Mouse (Mus musculus) ES-Bruce4 (cell line): ENCODE results near the gene Tex2. TPM values are rescaled to one million over a fixed set of nuclear protein-coding genes. Genes with fewer than 3 reads are reported as not detected.

Source experiments
- H3K27ac ChIP-seq: 2 replicates; pipeline ENCODE4 v1.5.1; 2012; ENCODE audit warnings: low read length, inconsistent platforms; ENCODE audit not compliant: insufficient read depth
- H3K27me3 ChIP-seq: 2 replicates; pipeline ENCODE4 v1.6.1; 2012; ENCODE audit warnings: mild to moderate bottlenecking, low read length, inconsistent platforms; ENCODE audit not compliant: control insufficient read depth, poor library complexity, insufficient read depth, severe bottlenecking
- H3K36me3 ChIP-seq: 2 replicates; pipeline ENCODE4 v1.6.1; 2012; ENCODE audit warnings: inconsistent platforms, mild to moderate bottlenecking, low read length, moderate library complexity; ENCODE audit not compliant: control insufficient read depth, poor library complexity, insufficient read depth, severe bottlenecking
- H3K4me1 ChIP-seq: one replicate; pipeline ENCODE4 v1.8.1; 2011; ENCODE audit warnings: low read length; ENCODE audit not compliant: control insufficient read depth, insufficient read depth
- H3K4me3 ChIP-seq: 2 replicates; pipeline ENCODE4 v1.5.1; 2011; ENCODE audit warnings: low read depth, mild to moderate bottlenecking, low read length
- H3K9ac ChIP-seq: 2 replicates; pipeline ENCODE4 v1.6.1; 2012; ENCODE audit warnings: low read depth, mild to moderate bottlenecking, inconsistent platforms; ENCODE audit not compliant: poor library complexity, severe bottlenecking
- H3K9me3 ChIP-seq: replicated peaks from 2 replicates; pipeline ENCODE4 v1.6.1; 2012; ENCODE audit warnings: mild to moderate bottlenecking, low read length, inconsistent platforms; ENCODE audit not compliant: control insufficient read depth, poor library complexity, insufficient read depth, severe bottlenecking
- CTCF ChIP-seq: IDR thresholded peaks from one replicate; pipeline ENCODE4 v1.8.1; 2011; ENCODE audit warnings: low read depth, low read length
- EP300 ChIP-seq: IDR thresholded peaks from 2 replicates; pipeline ENCODE4 v1.6.1; 2011; ENCODE audit warnings: low read depth, low read length; ENCODE audit not compliant: insufficient read depth
- POLR2A ChIP-seq: IDR thresholded peaks from one replicate; pipeline ENCODE4 v1.8.1; 2011; ENCODE audit warnings: low read length; ENCODE audit not compliant: insufficient read depth
- polyA plus RNA-seq: library from polyadenylated mRNA; stranded (reverse); fragments of >200 nt; gene quantifications from 2 replicates; pipeline ENCODE4 v1.2.4, GENCODE M21; 2011; ENCODE audit warnings: low read depth; ENCODE audit not compliant: missing spikeins, insufficient read depth, insufficient read length

The Tex2 gene
- polyA plus RNA-seq, 1 experiment = 28.8 TPM

DNA sequence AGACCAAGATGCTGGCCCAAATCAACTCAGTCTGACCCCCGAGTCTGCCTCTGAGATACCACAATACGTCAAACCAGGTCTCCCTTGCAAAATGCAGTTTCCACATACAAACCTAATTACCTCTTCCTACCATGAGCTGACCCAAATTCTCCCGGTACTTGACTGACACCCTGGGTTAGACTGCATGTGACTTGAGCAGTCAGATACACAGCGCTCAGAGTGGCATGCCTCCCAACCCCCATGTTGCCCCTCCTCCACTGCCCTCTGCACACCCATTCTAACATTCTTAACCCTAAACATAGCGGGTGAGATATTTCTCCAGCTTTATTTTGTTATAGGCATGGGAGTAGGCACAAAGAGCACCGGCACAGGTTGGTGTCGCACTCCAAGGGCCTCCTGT lies 55.8 kb downstream of the Tex2 start:
- Histone ChIP-seq H3K4me3 (no peak overlapping the region), H3K4me1 (peaks cover 11% of the 10 kb centered on the region), H3K9me3 (no peaks in the 10 kb centered on the region), H3K36me3 (no peaks in the 10 kb centered on the region), H3K27ac (no peak overlapping the region), H3K9ac (no peak overlapping the region), H3K27me3 (no peaks in the 10 kb centered on the region)
- TF ChIP-seq POLR2A = no peak
- no peak for TF ChIP-seq EP300
- TF ChIP-seq CTCF = no peak

GRCm38 (mm10) chr11:106556689-106557088 lies 56.5 kb downstream of the Tex2 start:
- Histone ChIP-seq H3K36me3 (no peaks in the 10 kb centered on the region), H3K27me3 (no peaks in the 10 kb centered on the region), H3K9me3 (no peaks in the 10 kb centered on the region), H3K9ac (no peak overlapping the region), H3K27ac (no peak overlapping the region), H3K4me3 (no peak overlapping the region), H3K4me1 (peaks cover 13% of the 10 kb centered on the region)
- no peak for TF ChIP-seq EP300
- no peak for TF ChIP-seq POLR2A
- no peak for TF ChIP-seq CTCF

DNA sequence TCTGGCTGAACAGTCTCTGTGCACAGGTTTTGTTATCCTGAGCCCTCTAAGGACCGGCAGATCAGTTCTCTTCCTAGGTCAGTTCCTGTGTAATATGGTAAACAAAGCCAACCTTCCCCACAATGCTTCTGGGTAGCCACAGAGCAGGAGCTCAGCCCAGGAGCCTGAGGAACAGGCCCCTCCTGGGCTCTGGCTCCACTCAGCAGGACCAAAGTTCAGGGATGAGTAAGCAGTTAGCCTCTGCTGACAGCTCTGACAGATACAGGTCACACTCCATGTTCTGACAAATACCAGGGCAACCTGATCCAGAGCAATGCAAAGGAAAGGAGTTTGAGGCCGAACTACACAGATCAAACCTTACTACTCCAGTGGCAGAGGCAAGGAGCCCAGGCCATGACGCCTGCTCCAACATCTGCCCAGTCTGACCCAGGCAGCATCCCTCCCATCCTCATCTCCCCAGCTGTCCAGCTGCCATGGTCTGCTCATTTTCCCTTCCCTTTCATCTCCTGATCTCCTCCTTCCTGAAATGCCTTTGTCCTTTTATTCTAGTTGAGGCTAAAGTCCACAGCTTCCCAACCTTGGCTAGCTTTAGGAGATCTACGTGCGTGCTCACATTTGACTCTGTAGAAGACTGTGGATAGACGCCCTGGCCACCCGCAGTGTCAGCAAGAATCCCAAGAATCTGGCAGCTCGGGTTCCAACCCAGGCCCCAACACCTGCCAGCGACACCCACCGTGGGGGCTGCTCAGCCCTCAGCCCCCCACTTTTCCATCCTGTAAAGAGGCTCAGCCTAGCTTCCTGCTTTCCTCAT lies 57.2 kb downstream of the Tex2 start:
- Histone ChIP-seq H3K4me1 (peaks cover 13% of the 10 kb centered on the region), H3K4me3 (no peak overlapping the region), H3K36me3 (no peaks in the 10 kb centered on the region), H3K9ac (no peak overlapping the region), H3K9me3 (no peaks in the 10 kb centered on the region), H3K27me3 (no peaks in the 10 kb centered on the region), H3K27ac (peak overlapping the region; percentile 4)
- TF ChIP-seq EP300 (0 out of 2 replicates have a peak, but pooled peaks have one; percentile 42), CTCF (no peak)

GRCm38 (mm10) chr11:106550398-106550797 lies 62.8 kb downstream of the Tex2 start:
- no peaks in the 10 kb centered on the region for H3K27me3 ChIP-seq
- H3K9me3 ChIP-seq = no peaks in the 10 kb centered on the region
- H3K36me3 ChIP-seq = 0 out of 2 replicates have a peak, but pooled peaks cover 4% of the 10 kb centered on the region
- no peak overlapping the region for H3K9ac ChIP-seq
- H3K27ac ChIP-seq = no peak overlapping the region
- TF ChIP-seq EP300 (no peak), CTCF (no peak), POLR2A (no peak)
- no peak overlapping the region for H3K4me3 ChIP-seq
- peaks cover 11% of the 10 kb centered on the region for H3K4me1 ChIP-seq

DNA sequence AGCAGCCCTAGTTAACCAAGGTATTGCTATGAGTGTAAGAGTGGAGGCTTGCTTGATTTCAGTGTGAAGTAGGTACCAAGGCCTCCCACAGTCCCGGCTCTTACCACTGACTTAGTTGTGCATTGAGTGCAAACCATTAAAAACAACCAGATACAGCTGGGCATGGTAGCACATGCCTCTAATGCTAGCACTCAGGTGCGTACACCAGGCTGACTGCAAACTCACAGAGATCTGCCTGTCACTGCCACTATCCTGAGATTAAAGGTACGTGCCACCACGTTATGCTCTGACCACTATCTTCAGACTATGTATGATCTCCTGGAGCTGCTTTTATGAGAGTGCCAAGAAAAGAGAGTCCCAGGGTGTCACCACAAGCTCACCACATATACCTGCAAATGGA lies 67.1 kb downstream of the Tex2 start:
- Histone ChIP-seq H3K4me1 (peaks cover 6% of the 10 kb centered on the region), H3K27me3 (no peaks in the 10 kb centered on the region), H3K36me3 (0 out of 2 replicates have a peak, but pooled peaks cover 7% of the 10 kb centered on the region), H3K9ac (no peak overlapping the region), H3K4me3 (no peak overlapping the region), H3K27ac (no peak overlapping the region), H3K9me3 (no peaks in the 10 kb centered on the region)
- TF ChIP-seq CTCF (no peak), EP300 (no peak), POLR2A (no peak)

DNA sequence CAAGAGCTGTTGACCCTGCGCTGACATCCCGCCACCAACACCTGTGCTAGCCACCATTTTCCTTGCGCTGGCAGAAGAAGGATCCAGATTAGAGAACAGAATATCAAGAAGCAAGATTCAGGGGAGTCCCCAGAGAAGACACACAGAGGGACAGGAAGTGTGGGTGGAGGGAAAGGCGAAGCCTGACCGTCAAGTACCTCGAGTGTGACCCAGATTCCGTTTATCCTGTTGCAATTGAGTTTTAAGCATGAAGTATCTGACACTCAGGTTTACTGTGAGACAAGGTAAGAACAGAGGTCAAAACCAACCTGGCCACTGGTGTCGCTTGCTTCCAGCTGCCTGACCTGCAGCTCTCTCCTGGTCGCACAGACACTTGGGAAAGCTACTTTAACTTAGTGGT lies 68.3 kb downstream of the Tex2 start:
- Histone ChIP-seq H3K27ac (no peak overlapping the region), H3K27me3 (no peaks in the 10 kb centered on the region), H3K9me3 (no peaks in the 10 kb centered on the region), H3K36me3 (0 out of 2 replicates have a peak, but pooled peaks cover 7% of the 10 kb centered on the region), H3K4me3 (no peak overlapping the region), H3K4me1 (peaks cover 6% of the 10 kb centered on the region), H3K9ac (no peak overlapping the region)
- TF ChIP-seq EP300 (no peak), POLR2A (no peak)
